Mouse (Mus musculus) lung, adult 2 months (tissue): Measurements from ENCODE around the gene 4931422A03Rik.

Source experiments
- CTCF ChIP-seq: fragments of 200-500 bp; IDR thresholded peaks from 2 replicates; pipeline ENCODE4 v1.5.1; 2011; ENCODE audit warnings: mild to moderate bottlenecking, low read length, control low read depth; ENCODE audit not compliant: insufficient read depth
- POLR2A ChIP-seq: fragments of 200-500 bp; IDR thresholded peaks from 2 replicates; pipeline ENCODE4 v1.6.1; 2011; ENCODE audit warnings: low read depth, mild to moderate bottlenecking, control low read depth, low read length, borderline replicate concordance; ENCODE audit errors: extremely low read depth

- TF ChIP-seq POLR2A (no peak), CTCF (no peak)
Measured at GRCm38 (mm10) chr2:103931511-103931911, 96.7 kb downstream of the 4931422A03Rik start.
